Mouse (Mus musculus) small intestine, adult 2 months (tissue): ENCODE data around the gene Ift22.

Experiments used
- CTCF ChIP-seq: fragments of 200-500 bp; IDR thresholded peaks from 2 replicates; pipeline ENCODE4 v1.5.1; 2012; ENCODE audit warnings: low read depth, mild to moderate bottlenecking, control low read depth, inconsistent platforms, low read length, moderate library complexity, mixed read lengths; ENCODE audit not compliant: insufficient replicate concordance, insufficient read length; ENCODE audit errors: extremely low read depth
- POLR2A ChIP-seq: fragments of 200-500 bp; IDR thresholded peaks from 2 replicates; pipeline ENCODE4 v1.6.1; 2012; ENCODE audit warnings: low read depth, mild to moderate bottlenecking, control low read depth, inconsistent platforms, low read length, moderate library complexity

DNA sequence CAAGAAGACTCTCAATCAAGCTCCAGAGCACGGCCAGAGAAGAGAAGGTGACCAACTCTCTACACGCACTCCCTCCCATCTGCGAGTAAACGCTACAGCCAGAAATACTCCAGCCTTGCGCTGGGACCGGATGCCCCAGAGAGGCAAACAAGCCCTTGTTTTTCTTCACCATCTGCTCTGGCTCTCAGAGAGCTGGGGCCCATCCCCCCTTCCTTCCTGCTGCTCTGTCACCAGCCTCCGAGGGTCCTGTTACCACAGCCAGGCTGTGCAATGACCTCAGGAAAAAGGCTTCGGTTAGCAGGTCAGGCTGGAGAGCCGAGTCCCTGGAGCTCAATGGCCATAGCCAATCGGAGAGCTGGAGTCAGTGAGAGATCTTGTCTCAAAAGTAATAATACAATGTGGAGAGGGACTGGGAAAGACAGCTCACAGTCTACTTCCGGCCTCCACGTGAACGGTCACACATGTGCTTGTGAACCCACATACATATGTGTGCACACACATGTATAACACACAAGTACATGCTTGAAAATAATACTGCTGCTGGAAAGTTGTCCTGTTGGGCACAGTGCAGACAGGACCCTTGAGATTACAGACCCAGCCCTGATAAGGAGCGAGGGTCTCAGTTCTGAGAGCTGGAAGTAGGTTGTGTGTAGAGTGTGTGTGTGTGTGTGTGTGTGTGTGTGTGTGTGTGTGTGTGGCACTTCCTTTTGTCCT lies 43.8 kb upstream of the Ift22 start:
- no peak for TF ChIP-seq POLR2A
- TF ChIP-seq CTCF = no peak
